Mouse (Mus musculus) erythroblast, embryonic 14.5 days (primary cell): ENCODE results near the gene Clk3. TPM values are rescaled to one million over a fixed set of nuclear protein-coding genes. Genes with fewer than 3 reads are reported as not detected.

ENCODE experiments used
- H3K27me3 ChIP-seq: 2 replicates; pipeline ENCODE4 v1.6.1; 2012; ENCODE audit warnings: inconsistent platforms; ENCODE audit not compliant: control insufficient read depth
- H3K36me3 ChIP-seq: 2 replicates; pipeline ENCODE4 v1.6.1; 2012; ENCODE audit warnings: mild to moderate bottlenecking, inconsistent platforms; ENCODE audit not compliant: control insufficient read depth
- H3K4me1 ChIP-seq: 2 replicates; pipeline ENCODE4 v1.6.1; 2012; ENCODE audit warnings: inconsistent platforms; ENCODE audit not compliant: control insufficient read depth
- H3K4me3 ChIP-seq: replicated peaks from 2 replicates; pipeline ENCODE3; 2012; ENCODE audit warnings: moderate library complexity, mild to moderate bottlenecking, inconsistent platforms
- H3K9me3 ChIP-seq: 2 replicates; pipeline ENCODE4 v1.6.1; 2012; ENCODE audit warnings: low read length, inconsistent platforms, mixed read lengths; ENCODE audit not compliant: control insufficient read depth
- GATA1 ChIP-seq: IDR thresholded peaks from 2 replicates; pipeline ENCODE4 v1.6.1; 2012; ENCODE audit warnings: low read length, inconsistent platforms, mixed read lengths
- TAL1 ChIP-seq: IDR thresholded peaks from 3 replicates; pipeline ENCODE4 v1.6.1; 2012; ENCODE audit warnings: low read length, inconsistent platforms, mixed read lengths
- polyA plus RNA-seq: library from polyadenylated mRNA; stranded (reverse); fragments of >175 nt; gene quantifications from 2 replicates; pipeline ENCODE4 v1.2.3, GENCODE M21; 2012

Gene Clk3
- polyA plus RNA-seq, 1 experiment = 38.9 TPM

- Histone ChIP-seq H3K36me3 (peaks cover 62% of the 10 kb centered on the region), H3K27me3 (peaks cover 7% of the 10 kb centered on the region), H3K4me3 (peak overlapping the region; percentile 93), H3K4me1 (peaks cover 80% of the 10 kb centered on the region), H3K9me3 (no peaks in the 10 kb centered on the region)
- TF ChIP-seq TAL1 = no peak
- no peak for TF ChIP-seq GATA1
Measured at GRCm38 (mm10) chr9:57764147-57764973, 1.3 kb downstream of the Clk3 start.

- peaks cover 85% of the 10 kb centered on the region for H3K4me1 ChIP-seq
- peaks cover 78% of the 10 kb centered on the region for H3K36me3 ChIP-seq
Measured at GRCm38 (mm10) chr9:57762563-57762991, 3.1 kb downstream of the Clk3 start.

GRCm38 (mm10) chr9:57761563-57762551 lies 3.8 kb downstream of the Clk3 start:
- peaks cover 85% of the 10 kb centered on the region for H3K4me1 ChIP-seq
- H3K36me3 ChIP-seq = peaks cover 79% of the 10 kb centered on the region
- H3K27me3 ChIP-seq = peaks cover 5% of the 10 kb centered on the region
- no peaks in the 10 kb centered on the region for H3K9me3 ChIP-seq
- TF ChIP-seq TAL1 (no peak), GATA1 (no peak)
- peak overlapping the region; percentile 93 for H3K4me3 ChIP-seq

More at GRCm38 (mm10) chr9:57762563-57762991, 3.1 kb downstream of the Clk3 start:
- Histone ChIP-seq H3K27me3 (peaks cover 7% of the 10 kb centered on the region), H3K9me3 (no peaks in the 10 kb centered on the region), H3K4me3 (peak overlapping the region; percentile 93)
- TF ChIP-seq TAL1 = no peak
- TF ChIP-seq GATA1 = no peak

GRCm38 (mm10) chr9:57760416-57761146 lies 5.1 kb downstream of the Clk3 start:
- Histone ChIP-seq H3K9me3 (no peaks in the 10 kb centered on the region), H3K4me3 (peak overlapping the region; percentile 93), H3K4me1 (peaks cover 78% of the 10 kb centered on the region), H3K36me3 (peaks cover 89% of the 10 kb centered on the region), H3K27me3 (no peaks in the 10 kb centered on the region; the same call in 1 of the 2 replicates)
- no peak for TF ChIP-seq TAL1
- no peak for TF ChIP-seq GATA1

GRCm38 (mm10) chr9:57759289-57759688 lies 6.4 kb downstream of the Clk3 start:
- H3K36me3 ChIP-seq = peaks cover 99% of the 10 kb centered on the region

GRCm38 (mm10) chr9:57758528-57758927 lies 7.1 kb downstream of the Clk3 start:
- Histone ChIP-seq H3K9me3 (no peaks in the 10 kb centered on the region), H3K27me3 (no peaks in the 10 kb centered on the region; the same call in 1 of the 2 replicates), H3K4me1 (peaks cover 77% of the 10 kb centered on the region), H3K36me3 (peaks cover 99% of the 10 kb centered on the region), H3K4me3 (peak overlapping the region; percentile 93)
- TF ChIP-seq GATA1 (no peak), TAL1 (no peak)

More at GRCm38 (mm10) chr9:57759289-57759688, 6.4 kb downstream of the Clk3 start:
- no peaks in the 10 kb centered on the region; the same call in 1 of the 2 replicates for H3K27me3 ChIP-seq
- no peaks in the 10 kb centered on the region for H3K9me3 ChIP-seq
- peaks cover 80% of the 10 kb centered on the region for H3K4me1 ChIP-seq
- peak overlapping the region; percentile 93 for H3K4me3 ChIP-seq
- TF ChIP-seq GATA1 = no peak
- TF ChIP-seq TAL1 = no peak

GRCm38 (mm10) chr9:57757578-57757977 lies 8.1 kb downstream of the Clk3 start:
- TF ChIP-seq GATA1 = 0 out of 2 replicates have a peak, but pooled peaks have one; percentile 37
- TF ChIP-seq TAL1 = peak; percentile 80
- Histone ChIP-seq H3K36me3 (peaks cover 99% of the 10 kb centered on the region), H3K9me3 (no peaks in the 10 kb centered on the region), H3K27me3 (no peaks in the 10 kb centered on the region; the same call in 1 of the 2 replicates), H3K4me3 (peak overlapping the region; percentile 93), H3K4me1 (peaks cover 68% of the 10 kb centered on the region)

GRCm38 (mm10) chr9:57750901-57751300 lies 14.8 kb downstream of the Clk3 start:
- TF ChIP-seq TAL1 (no peak), GATA1 (no peak)
- Histone ChIP-seq H3K9me3 (no peaks in the 10 kb centered on the region), H3K27me3 (no peaks in the 10 kb centered on the region), H3K4me3 (no peak overlapping the region), H3K4me1 (peaks cover 11% of the 10 kb centered on the region), H3K36me3 (peaks cover 100% of the 10 kb centered on the region)
